Mouse (Mus musculus): ENCODE measurements around the gene Kiss1r.

DNA sequence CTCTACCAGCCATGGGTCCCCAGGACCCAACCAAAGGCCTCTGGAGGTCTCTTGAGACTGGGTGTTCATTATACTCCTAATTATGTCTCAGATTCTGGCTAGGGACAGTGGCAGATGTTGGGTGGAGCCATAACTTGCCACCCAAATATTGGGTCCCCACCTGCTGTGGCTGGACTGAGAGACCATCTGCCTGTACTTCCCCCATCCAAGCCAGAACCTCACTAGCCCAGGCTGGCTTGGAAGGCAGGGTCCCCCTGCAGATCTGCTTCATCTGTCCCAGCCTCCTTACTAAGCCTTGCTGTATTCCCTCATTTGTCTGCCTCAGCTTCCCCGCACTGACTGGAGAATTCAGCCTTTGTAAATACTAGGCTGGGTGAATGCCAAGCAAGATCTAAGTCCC, 51.4 kb downstream of the Kiss1r start:
- TF ChIP-seq CTCF (IDR thresholded peaks at IDR 0.05; ENCODE audit: extremely low read depth, insufficient read length, insufficient replicate concordance, low read depth, low read length) (no peak), POLR2A (IDR thresholded peaks at IDR 0.05; ENCODE audit: low read depth, low read length) (no peak)
